Mouse (Mus musculus) skeletal muscle tissue, adult 2 months (tissue): ENCODE measurements around the gene Ifit3b.
A peak's percentile ranks its signal among the peaks of the same experiment; 100 is the strongest.
"Not testable (repeated sequence)": the region's sequence is repeated elsewhere in the genome, so short reads cannot be mapped to it uniquely, and the experiment has no call there.

Experiments
- DNase-seq: peaks from one replicate; pipeline ENCODE4 v3.0.0-alpha.2; 2012; ENCODE audit warnings: low read depth, low spot score

Gene Ifit3b

DNA sequence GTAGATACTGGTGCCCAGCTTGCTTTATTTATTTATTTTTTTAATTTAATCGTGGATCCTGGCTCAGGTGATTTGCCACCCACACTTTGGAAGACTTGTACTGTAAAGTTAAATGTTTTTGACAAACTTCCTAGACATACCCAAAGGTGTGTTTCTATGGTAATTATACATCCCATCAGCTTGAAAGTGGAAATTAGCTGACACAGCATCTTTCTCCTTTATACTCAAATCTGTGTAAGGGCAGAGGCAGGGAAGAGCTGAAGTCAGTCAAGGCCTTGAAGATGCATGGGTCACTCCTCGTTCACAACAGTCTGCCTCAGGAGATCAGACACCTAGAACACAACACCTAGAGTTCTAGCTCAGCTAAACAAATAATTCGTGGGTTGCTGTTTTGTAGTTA is 2.3 kb downstream of the Ifit3b start:
- not testable (repeated sequence) for DNase-seq

GRCm38 (mm10) chr19:34612243-34613001 is 4.7 kb downstream of the Ifit3b start:
- DNase-seq: not testable (repeated sequence)

GRCm38 (mm10) chr19:34620871-34621270 is 13.1 kb downstream of the Ifit3b start:
- DNase-seq: no peak

DNA sequence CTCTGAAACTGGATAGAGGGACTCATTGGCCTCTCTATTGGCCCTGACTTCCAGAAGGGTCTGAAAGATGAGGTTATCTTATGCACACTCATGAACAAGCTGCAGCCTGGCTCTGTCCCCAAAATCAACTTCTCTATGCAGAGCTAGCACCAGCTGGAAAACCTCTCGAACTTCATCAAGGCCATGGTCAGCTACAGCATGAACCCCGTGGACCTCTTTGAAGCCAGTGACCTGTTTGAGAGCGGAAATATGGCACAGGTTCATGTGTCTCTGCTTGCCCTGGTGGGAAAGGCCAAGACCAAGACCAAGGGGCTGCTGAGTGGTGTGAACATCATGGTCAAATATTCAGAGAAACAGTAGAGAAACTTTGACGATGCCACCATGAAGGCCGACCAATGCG is 16.0 kb downstream of the Ifit3b start:
- no peak for DNase-seq

- no peak for DNase-seq
Measured at GRCm38 (mm10) chr19:34624663-34625062, 16.9 kb downstream of the Ifit3b start.

DNA sequence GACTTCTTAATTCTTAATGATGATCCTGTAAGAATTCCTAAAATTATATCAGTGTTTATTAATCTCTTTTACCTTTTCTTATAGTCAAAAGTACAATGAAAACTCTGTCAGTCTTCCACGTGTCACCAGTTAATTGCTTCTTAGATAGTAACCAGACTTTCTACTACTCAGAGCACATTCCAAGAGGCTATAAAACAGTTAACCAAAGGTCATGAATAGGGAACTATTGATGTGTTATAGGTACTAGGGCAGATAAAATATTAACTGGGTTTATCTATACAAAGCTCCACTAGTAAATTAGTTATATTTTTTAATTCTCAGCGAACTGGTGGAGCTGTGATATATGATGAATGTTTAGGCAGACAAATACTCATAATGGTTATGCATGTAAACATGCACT is 19.7 kb downstream of the Ifit3b start:
- no peak for DNase-seq

DNA sequence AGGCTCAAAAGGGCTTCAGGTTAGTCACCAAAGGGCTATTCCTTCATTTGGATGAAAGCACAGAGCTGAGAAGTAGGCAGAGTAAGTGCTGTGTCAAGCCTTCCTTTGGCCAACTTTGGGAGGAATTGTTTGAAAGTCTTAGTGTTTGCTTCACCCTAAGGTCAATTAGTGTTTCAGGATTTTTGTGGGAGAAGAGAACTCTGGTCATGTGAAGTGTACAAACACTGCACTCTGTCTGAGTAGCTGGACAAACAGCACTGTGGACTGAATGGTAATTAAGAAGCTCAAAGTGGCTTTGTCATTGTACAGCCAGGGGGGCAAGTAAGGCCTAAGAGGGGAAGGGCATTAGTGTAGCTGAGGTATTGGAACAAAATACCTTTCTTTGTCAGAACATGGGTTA is 23.7 kb downstream of the Ifit3b start:
- no peak for DNase-seq

GRCm38 (mm10) chr19:34633484-34633883 is 25.7 kb downstream of the Ifit3b start:
- DNase-seq: no peak

- peak; percentile 38 for DNase-seq
Measured at GRCm38 (mm10) chr19:34636933-34637557, 29.3 kb downstream of the Ifit3b start.

DNA sequence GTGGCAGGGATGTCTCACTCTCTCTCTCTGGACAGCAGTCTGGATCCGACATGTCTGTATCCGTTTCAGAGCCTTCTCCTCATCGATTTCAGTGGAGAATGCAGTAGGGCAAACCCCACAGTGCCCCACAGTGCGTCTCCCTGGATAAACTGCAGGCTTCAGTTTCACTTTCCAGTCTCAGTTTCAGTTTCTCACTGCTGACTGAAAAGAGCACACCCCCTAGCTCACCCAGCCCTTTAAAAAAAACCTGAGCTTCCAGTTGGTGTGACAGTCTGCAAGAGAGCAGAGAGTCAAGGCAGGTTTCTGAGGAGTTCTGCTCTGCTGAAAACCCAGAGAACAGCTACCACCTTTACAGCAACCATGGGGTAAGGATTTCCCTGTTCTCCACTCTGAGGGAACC is 32.9 kb downstream of the Ifit3b start, which contains the start of the genes Ifit1bl2 and Ifit1:
Gene Ifit1bl2 (minus strand): TSS at position 121 of the 400 bp plus-strand sequence.
Gene Ifit1 (plus strand): TSS at position 249 of the 400 bp plus-strand sequence.
- peak; percentile 36 for DNase-seq

GRCm38 (mm10) chr19:34642616-34643015 is 34.8 kb downstream of the Ifit3b start:
- DNase-seq: no peak

DNA sequence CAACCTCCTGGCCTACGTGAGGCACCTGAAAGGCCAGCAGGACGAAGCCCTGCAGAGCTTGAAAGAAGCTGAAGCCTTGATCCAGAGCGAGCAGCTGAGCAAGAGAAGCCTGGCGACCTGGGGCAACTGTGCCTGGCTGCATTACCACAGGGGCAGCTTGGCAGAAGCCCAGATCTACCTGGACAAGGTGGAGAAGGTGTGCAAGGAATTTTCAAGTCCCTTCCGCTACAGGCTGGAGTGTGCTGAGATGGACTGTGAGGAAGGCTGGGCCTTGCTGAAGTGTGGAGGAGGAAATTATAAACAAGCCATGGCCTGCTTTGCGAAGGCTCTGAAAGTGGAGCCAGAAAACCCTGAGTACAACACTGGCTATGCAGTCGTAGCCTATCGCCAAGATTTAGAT is 39.9 kb downstream of the Ifit3b start:
- not testable (repeated sequence) for DNase-seq

DNA sequence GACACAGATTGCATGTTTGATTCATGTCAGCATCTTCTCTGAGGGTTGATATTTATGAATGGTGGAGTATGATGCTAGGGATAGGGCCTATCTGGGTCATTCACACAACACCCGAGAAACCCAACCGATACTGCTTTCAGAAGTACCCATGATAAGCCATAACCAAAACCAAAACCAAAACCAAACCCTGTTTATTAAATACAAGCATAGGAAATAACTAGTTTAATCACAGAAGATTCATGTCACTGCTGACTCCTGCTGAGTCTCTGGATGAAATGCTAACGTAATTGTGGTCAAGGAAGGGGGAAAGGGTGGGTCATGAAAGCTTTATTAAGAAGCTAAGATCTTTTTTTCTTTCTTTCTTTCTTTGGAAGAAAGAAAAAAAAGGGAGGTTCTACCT is 42.5 kb downstream of the Ifit3b start:
- DNase-seq: no peak

- no peak for DNase-seq
Measured at GRCm38 (mm10) chr19:34650997-34651396, 43.2 kb downstream of the Ifit3b start.

DNA sequence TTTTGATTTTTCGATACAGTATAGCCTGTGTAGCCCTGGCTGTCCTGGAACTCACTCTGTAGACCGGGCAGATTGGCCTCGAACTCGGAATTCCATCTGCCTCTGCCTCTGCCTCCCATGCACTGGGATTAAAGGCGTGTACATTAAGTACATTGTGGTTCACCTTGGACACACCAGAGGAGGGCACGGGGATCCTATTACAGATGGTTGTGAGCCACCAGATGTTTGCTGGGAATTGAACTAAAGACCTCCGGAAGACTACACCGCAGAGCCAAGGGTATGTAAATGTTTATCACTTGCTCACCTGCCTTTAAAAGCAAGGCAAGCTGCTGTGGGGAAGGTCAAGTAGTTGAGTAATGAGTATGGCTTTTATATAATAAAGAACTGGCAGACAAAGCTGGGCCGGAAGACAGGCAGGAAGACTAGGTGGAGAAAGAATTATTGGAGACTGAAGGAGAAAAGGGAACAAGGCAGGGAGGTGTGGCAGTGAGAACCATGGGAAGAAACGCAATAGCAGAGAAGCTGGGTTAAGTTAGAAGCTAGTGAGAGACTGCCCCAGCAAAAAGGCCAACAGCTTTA is 47.5 kb downstream of the Ifit3b start:
- DNase-seq: no peak

GRCm38 (mm10) chr19:34656511-34657298 is 48.9 kb downstream of the Ifit3b start:
- DNase-seq: no peak

DNA sequence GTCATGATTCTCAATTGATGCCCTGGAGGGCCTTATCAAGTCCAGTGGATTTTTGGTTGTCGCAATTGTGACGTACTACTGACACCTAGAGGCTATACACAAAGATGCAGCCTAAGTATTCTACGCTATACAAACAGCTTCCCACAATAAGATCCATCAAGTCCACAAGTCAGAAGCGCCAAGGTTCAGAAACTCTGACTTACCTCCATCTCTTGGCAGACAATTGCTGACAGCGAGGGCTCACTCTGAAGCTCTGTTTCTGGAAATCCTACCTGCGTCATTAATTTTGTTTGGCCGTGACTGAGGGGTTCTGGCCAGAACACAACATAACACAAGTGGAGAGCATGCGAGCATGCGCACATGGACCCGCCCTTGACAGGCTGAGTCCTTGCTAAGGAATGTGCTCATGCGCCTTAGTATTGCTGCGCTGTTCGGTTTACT is 54.3 kb downstream of the Ifit3b start:
- peak; percentile 74 for DNase-seq

GRCm38 (mm10) chr19:34662740-34663139 is 55.0 kb downstream of the Ifit3b start:
- DNase-seq: no peak
